Mouse (Mus musculus): ENCODE measurements around the gene Sesn1.

DNA sequence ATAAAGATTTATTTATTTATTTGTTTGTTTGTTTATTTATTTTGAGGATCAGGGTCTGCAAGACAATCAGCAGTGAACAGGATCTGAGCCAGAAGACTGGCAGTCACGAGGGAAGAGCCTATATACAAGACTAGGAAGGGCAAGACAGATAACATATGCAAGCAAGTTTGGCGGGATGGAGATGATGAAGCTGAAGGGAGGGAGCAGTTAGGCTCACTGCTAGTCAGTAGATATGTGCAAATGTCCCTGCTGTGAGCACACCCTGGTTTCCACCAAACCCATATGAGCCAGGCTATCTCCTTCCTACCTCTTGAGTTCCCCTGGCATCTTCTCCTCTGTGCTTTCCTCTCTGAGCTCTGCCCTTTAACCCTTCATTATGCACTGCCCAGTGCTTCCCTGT lies 61.8 kb downstream of the Sesn1 start:
- TF ChIP-seq TBP (IDR thresholded peaks at IDR 0.05; ENCODE audit: low read depth, low read length) (no peak), CTCF (IDR thresholded peaks at IDR 0.05 in 2 of 3, conservative IDR thresholded peaks at IDR 0.05 in 1 of 3; ENCODE audit: control insufficient read depth in 1 of 3, insufficient read depth in 1 of 3, low read depth in 2 of 3, low read length in 3 of 3, poor library complexity in 1 of 3, severe bottlenecking in 1 of 3) (no peak), HCFC1 (IDR thresholded peaks at IDR 0.05; ENCODE audit: low read depth, low read length) (no peak), TCF12 (IDR thresholded peaks at IDR 0.05; ENCODE audit: low read depth, low read length) (no peak), EP300 (IDR thresholded peaks at IDR 0.05; ENCODE audit: low read depth in 1 of 2, low read length in 2 of 2) (no peak), POLR2A (IDR thresholded peaks at IDR 0.05; ENCODE audit: control insufficient read depth in 1 of 2, insufficient read depth in 1 of 2, low read depth in 1 of 2, low read length in 2 of 2, poor library complexity in 1 of 2) (no peak)

Measured in MEL (cell line).